Mouse (Mus musculus): ENCODE results near the gene Gja1. TPM values are rescaled to one million over a fixed set of nuclear protein-coding genes. Genes with fewer than 3 reads are reported as not detected.

Gene Gja1
- 0.17 TPM for polyA plus RNA-seq (2017; shearing (Covaris generic))

GRCm38 (mm10) chr10:56377097-56377965 lies at the start of gene Gja1:
Gja1 (plus strand) TSS chr10:56377330.

Other genes with a start within 250 kb of the Gja1 start
- 2.6 TPM for gene Tbc1d32, start 148.6 kb upstream of the Gja1 start, polyA plus RNA-seq (2017; shearing (Covaris generic))

Data from CD4-positive, CD25-positive, alpha-beta regulatory T cell, adult 9 weeks (primary cell).